Mouse (Mus musculus) embryonic fibroblast, embryonic 13.5 days (primary cell): ENCODE measurements around the gene Sema5b.

ENCODE experiments used
- CTCF ChIP-seq: IDR thresholded peaks from 2 replicates; pipeline ENCODE4 v1.5.1; 2011; ENCODE audit warnings: mild to moderate bottlenecking, control low read depth, low read length, moderate library complexity, borderline replicate concordance; ENCODE audit not compliant: insufficient read depth
- POLR2A ChIP-seq: IDR thresholded peaks from 2 replicates; pipeline ENCODE4 v1.6.1; 2011; ENCODE audit warnings: low read depth, mild to moderate bottlenecking, control low read depth, low read length, moderate library complexity

DNA sequence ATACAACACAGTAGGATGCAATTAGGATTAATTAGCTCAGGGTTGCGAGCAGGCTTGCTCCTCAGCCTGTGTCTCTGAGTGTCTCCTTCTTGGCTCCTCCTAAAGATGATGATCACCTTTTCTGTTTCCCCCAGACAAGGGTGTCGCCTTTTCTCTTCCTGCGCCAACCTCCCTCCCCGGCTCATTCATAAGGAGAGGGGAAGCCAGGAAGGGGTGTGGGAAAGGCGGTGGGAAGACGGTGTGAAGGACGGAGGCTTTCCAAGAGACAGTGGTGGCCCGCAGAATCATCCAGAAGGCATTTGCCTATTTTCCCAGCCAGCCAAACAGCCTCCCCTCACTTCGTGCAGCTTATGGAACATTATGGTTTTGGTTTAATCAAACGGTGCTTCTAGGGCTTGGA lies 1.9 kb upstream of the Sema5b start:
- no peak for TF ChIP-seq POLR2A
- no peak for TF ChIP-seq CTCF
